Mouse (Mus musculus) gastrocnemius, adult 8-10 months (tissue): ENCODE results near the gene Six5. TPM values are rescaled to one million over a fixed set of nuclear protein-coding genes. Genes with fewer than 3 reads are reported as not detected.
A peak's percentile ranks its signal among the peaks of the same experiment; 100 is the strongest.

Experiments
- DNase-seq, 2 experiments: peaks; one replicate each; pipeline ENCODE4 v3.0.0; 2022; ENCODE audit warnings: low spot score in 2 of 2
- total RNA-seq, 4 experiments: library from RNA; stranded (reverse); gene quantifications; 2 replicates each; pipeline ENCODE4 v1.2.4; 2022

The Six5 gene
- total RNA-seq, 4 experiments from 2014 or later: 1.5 to 2.0 (median 1.7) TPM

- DNase-seq: no peak
Measured at GRCm38 (mm10) chr7:19096421-19096976, 2.1 kb downstream of the Six5 start.

GRCm38 (mm10) chr7:19097217-19097616 lies 2.8 kb downstream of the Six5 start:
- no peak for DNase-seq

- no peak for DNase-seq
Measured at GRCm38 (mm10) chr7:19097863-19098262, 3.5 kb downstream of the Six5 start.

GRCm38 (mm10) chr7:19098811-19099210 lies 4.4 kb downstream of the Six5 start:
- no peak for DNase-seq

GRCm38 (mm10) chr7:19100290-19100689 lies 5.9 kb downstream of the Six5 start:
- DNase-seq: no peak

- DNase-seq: no peak
Measured at GRCm38 (mm10) chr7:19103741-19104140, 9.3 kb downstream of the Six5 start.

GRCm38 (mm10) chr7:19104486-19104885 lies 10.1 kb downstream of the Six5 start:
- DNase-seq: no peak

GRCm38 (mm10) chr7:19107436-19107835 lies 13.0 kb downstream of the Six5 start:
- no peak for DNase-seq

- DNase-seq: no peak
Measured at GRCm38 (mm10) chr7:19109565-19109964, 15.2 kb downstream of the Six5 start.

GRCm38 (mm10) chr7:19118028-19118771 lies 23.8 kb downstream of the Six5 start, which contains the start of gene Gm4969:
Gene Gm4969 (minus strand): TSS chr7:19118368.
- DNase-seq: peak in 1 of 2 experiments; percentile 40

- DNase-seq: no peak
Measured at GRCm38 (mm10) chr7:19119083-19119482, 24.7 kb downstream of the Six5 start.

- DNase-seq: peak; percentile 84 to 89
Measured at GRCm38 (mm10) chr7:19119631-19120429, 25.4 kb downstream of the Six5 start, which contains the start of gene Fbxo46. Gene Fbxo46 (plus strand): TSS chr7:19119859.

- no peak for DNase-seq
Measured at GRCm38 (mm10) chr7:19121686-19122085, 27.3 kb downstream of the Six5 start.

- no peak for DNase-seq
Measured at GRCm38 (mm10) chr7:19124713-19125112, 30.3 kb downstream of the Six5 start.

- no peak for DNase-seq
Measured at GRCm38 (mm10) chr7:19127744-19128143, 33.4 kb downstream of the Six5 start.

GRCm38 (mm10) chr7:19129396-19129795 lies 35.0 kb downstream of the Six5 start:
- no peak for DNase-seq

- DNase-seq: no peak
Measured at GRCm38 (mm10) chr7:19130657-19131056, 36.3 kb downstream of the Six5 start.

- DNase-seq: peak; percentile 97 to 99
Measured at GRCm38 (mm10) chr7:19131324-19131848, 37.0 kb downstream of the Six5 start.

- no peak for DNase-seq
Measured at GRCm38 (mm10) chr7:19136168-19136567, 41.8 kb downstream of the Six5 start.

- DNase-seq: no peak
Measured at GRCm38 (mm10) chr7:19136673-19137334, 42.4 kb downstream of the Six5 start.

- peak in 1 of 2 experiments; percentile 40 for DNase-seq
Measured at GRCm38 (mm10) chr7:19137380-19137779, 43.0 kb downstream of the Six5 start.
